Mouse (Mus musculus): ENCODE results near the gene Hoga1. TPM values are rescaled to one million over a fixed set of nuclear protein-coding genes. Genes with fewer than 3 reads are reported as not detected.

The Hoga1 gene
- polyA plus RNA-seq (2014; fragmentation: Illumina TruSeq; extraction: RNeasy Lipid Tissue Mini Kit (QIAGEN cat#74804); ENCODE audit: low read depth, low replicate concordance), result 61.7 TPM

GRCm38 (mm10) chr19:42045269-42046102, at the start of gene Hoga1:
Hoga1 (plus strand) TSS chr19:42045610.

GRCm38 (mm10) chr19:42035456-42036248, 9.8 kb upstream of the Hoga1 start, which contains the start of gene Ankrd2:
Ankrd2 (plus strand) TSS chr19:42036000.

GRCm38 (mm10) chr19:42051948-42052347, 6.5 kb downstream of the Hoga1 start, which contains the start of gene 4933411K16Rik:
4933411K16Rik (plus strand) TSS chr19:42052248.

GRCm38 (mm10) chr19:42086166-42086565, 40.8 kb downstream of the Hoga1 start, which contains the start of gene Morn4:
Morn4 (minus strand) TSS chr19:42086357.

GRCm38 (mm10) chr19:42089748-42090595, 44.6 kb downstream of the Hoga1 start, which contains the start of gene Pi4k2a:
Pi4k2a (plus strand) TSS chr19:42090470.

Other genes starting within 250 kb of the Hoga1 start
- 1.4 TPM for gene Arhgap19, start 243.6 kb upstream of the Hoga1 start, polyA plus RNA-seq (2014; fragmentation: Illumina TruSeq; extraction: RNeasy Lipid Tissue Mini Kit (QIAGEN cat#74804); ENCODE audit: low read depth, low replicate concordance)
- 0.32 TPM for gene Frat1, start 215.6 kb upstream of the Hoga1 start, polyA plus RNA-seq (2014; fragmentation: Illumina TruSeq; extraction: RNeasy Lipid Tissue Mini Kit (QIAGEN cat#74804); ENCODE audit: low read depth, low replicate concordance)
- 0.73 TPM for gene Frat2, start 197.5 kb upstream of the Hoga1 start, polyA plus RNA-seq (2014; fragmentation: Illumina TruSeq; extraction: RNeasy Lipid Tissue Mini Kit (QIAGEN cat#74804); ENCODE audit: low read depth, low replicate concordance)
- gene Rrp12, start 149.4 kb upstream of the Hoga1 start, polyA plus RNA-seq (2014; fragmentation: Illumina TruSeq; extraction: RNeasy Lipid Tissue Mini Kit (QIAGEN cat#74804); ENCODE audit: low read depth, low replicate concordance), result 0.32 TPM
- 398 TPM for gene Pgam1, start 133.7 kb upstream of the Hoga1 start, polyA plus RNA-seq (2014; fragmentation: Illumina TruSeq; extraction: RNeasy Lipid Tissue Mini Kit (QIAGEN cat#74804); ENCODE audit: low read depth, low replicate concordance)
- gene Exosc1, start 112.2 kb upstream of the Hoga1 start, polyA plus RNA-seq (2014; fragmentation: Illumina TruSeq; extraction: RNeasy Lipid Tissue Mini Kit (QIAGEN cat#74804); ENCODE audit: low read depth, low replicate concordance), result 21.0 TPM
- gene Zdhhc16, start 112.1 kb upstream of the Hoga1 start, polyA plus RNA-seq (2014; fragmentation: Illumina TruSeq; extraction: RNeasy Lipid Tissue Mini Kit (QIAGEN cat#74804); ENCODE audit: low read depth, low replicate concordance), result 27.7 TPM
- 8.0 TPM for gene Mms19, start 64.5 kb upstream of the Hoga1 start, polyA plus RNA-seq (2014; fragmentation: Illumina TruSeq; extraction: RNeasy Lipid Tissue Mini Kit (QIAGEN cat#74804); ENCODE audit: low read depth, low replicate concordance)
- not detected for gene Ubtd1, start 63.8 kb upstream of the Hoga1 start, polyA plus RNA-seq (2014; fragmentation: Illumina TruSeq; extraction: RNeasy Lipid Tissue Mini Kit (QIAGEN cat#74804); ENCODE audit: low read depth, low replicate concordance)
- gene Ankrd2, start 9.6 kb upstream of the Hoga1 start, polyA plus RNA-seq (2014; fragmentation: Illumina TruSeq; extraction: RNeasy Lipid Tissue Mini Kit (QIAGEN cat#74804); ENCODE audit: low read depth, low replicate concordance), result not detected
- not detected for gene 4933411K16Rik, start 6.6 kb downstream of the Hoga1 start, polyA plus RNA-seq (2014; fragmentation: Illumina TruSeq; extraction: RNeasy Lipid Tissue Mini Kit (QIAGEN cat#74804); ENCODE audit: low read depth, low replicate concordance)
- 1.1 TPM for gene Morn4, start 40.7 kb downstream of the Hoga1 start, polyA plus RNA-seq (2014; fragmentation: Illumina TruSeq; extraction: RNeasy Lipid Tissue Mini Kit (QIAGEN cat#74804); ENCODE audit: low read depth, low replicate concordance)
- gene Pi4k2a, start 44.9 kb downstream of the Hoga1 start, polyA plus RNA-seq (2014; fragmentation: Illumina TruSeq; extraction: RNeasy Lipid Tissue Mini Kit (QIAGEN cat#74804); ENCODE audit: low read depth, low replicate concordance), result 8.7 TPM
- 1.2 TPM for gene Avpi1, start 83.4 kb downstream of the Hoga1 start, polyA plus RNA-seq (2014; fragmentation: Illumina TruSeq; extraction: RNeasy Lipid Tissue Mini Kit (QIAGEN cat#74804); ENCODE audit: low read depth, low replicate concordance)
- gene Marveld1, start 101.8 kb downstream of the Hoga1 start, polyA plus RNA-seq (2014; fragmentation: Illumina TruSeq; extraction: RNeasy Lipid Tissue Mini Kit (QIAGEN cat#74804); ENCODE audit: low read depth, low replicate concordance), result 7.7 TPM
- 3.9 TPM for gene Zfyve27, start 118.3 kb downstream of the Hoga1 start, polyA plus RNA-seq (2014; fragmentation: Illumina TruSeq; extraction: RNeasy Lipid Tissue Mini Kit (QIAGEN cat#74804); ENCODE audit: low read depth, low replicate concordance)
- not detected for gene Sfrp5, start 156.6 kb downstream of the Hoga1 start, polyA plus RNA-seq (2014; fragmentation: Illumina TruSeq; extraction: RNeasy Lipid Tissue Mini Kit (QIAGEN cat#74804); ENCODE audit: low read depth, low replicate concordance)
- not detected for gene Golga7b, start 202.0 kb downstream of the Hoga1 start, polyA plus RNA-seq (2014; fragmentation: Illumina TruSeq; extraction: RNeasy Lipid Tissue Mini Kit (QIAGEN cat#74804); ENCODE audit: low read depth, low replicate concordance)